Mouse (Mus musculus): ENCODE results near the gene Chrm3. TPM values are rescaled to one million over a fixed set of nuclear protein-coding genes. Genes with fewer than 3 reads are reported as not detected.
A peak's percentile ranks its signal among the peaks of the same experiment; 100 is the strongest.

Gene Chrm3
- polyA plus RNA-seq, 2 experiments from 2014 or later = 0.11 to 0.20 TPM

GRCm38 (mm10) chr13:10235391-10236169 is 125.1 kb downstream of the Chrm3 start:
- no peak for ATAC-seq

GRCm38 (mm10) chr13:10220403-10220802 is 140.2 kb downstream of the Chrm3 start:
- ATAC-seq = no peak

DNA sequence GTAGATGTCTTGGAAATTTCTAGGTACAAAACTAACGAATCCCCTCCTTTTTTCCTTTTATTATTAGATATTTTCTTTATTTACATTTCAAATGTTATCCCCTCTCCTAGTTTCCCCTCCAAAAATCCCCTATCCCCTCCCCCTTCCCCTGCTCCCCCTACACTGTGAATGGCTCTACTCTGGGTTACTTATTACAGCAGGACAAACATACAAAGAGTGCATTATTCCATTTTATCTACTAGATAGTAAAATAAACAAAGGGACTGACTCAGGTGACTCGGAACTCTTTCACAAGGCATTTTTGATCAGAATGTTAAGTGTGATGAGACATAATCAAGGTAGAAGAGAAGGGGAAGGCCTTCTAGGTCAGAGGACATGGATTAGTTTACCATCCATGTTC is 148.5 kb downstream of the Chrm3 start:
- ATAC-seq = no peak

DNA sequence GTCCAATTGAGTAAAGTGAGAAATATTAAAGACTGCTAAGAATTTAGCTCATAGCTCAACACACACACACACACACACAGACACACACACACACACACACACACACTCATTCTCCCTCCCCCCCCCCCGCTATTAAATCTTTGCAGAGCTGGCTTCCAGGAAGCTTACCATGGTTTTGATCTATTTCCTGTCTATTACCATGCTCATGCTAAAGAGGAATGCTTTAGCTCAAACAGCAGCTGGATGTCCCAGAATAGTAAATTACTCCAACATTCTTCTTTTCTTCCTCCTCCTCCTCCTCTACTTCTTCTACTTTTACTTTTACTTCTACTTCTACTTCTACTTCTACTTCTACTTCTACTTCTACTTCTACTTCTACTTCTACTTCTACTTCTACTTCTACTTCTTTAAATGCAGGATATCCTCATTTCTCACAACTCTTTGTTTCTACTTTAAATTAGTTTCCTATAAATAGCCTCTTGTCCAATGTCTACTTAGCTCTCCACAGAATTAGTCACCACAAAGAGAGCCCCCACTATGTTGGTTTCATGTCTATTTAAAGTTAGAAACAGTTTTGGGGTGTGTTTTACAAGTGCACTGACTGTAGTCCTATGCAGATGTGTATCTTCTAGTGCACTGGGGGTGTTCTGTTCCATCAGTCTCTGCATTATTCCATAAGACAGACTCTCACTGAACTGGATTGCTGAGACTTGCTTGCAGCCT is 150.0 kb downstream of the Chrm3 start:
- peak; percentile 69 for ATAC-seq

GRCm38 (mm10) chr13:10199206-10199956 is 161.3 kb downstream of the Chrm3 start:
- ATAC-seq = no peak

DNA sequence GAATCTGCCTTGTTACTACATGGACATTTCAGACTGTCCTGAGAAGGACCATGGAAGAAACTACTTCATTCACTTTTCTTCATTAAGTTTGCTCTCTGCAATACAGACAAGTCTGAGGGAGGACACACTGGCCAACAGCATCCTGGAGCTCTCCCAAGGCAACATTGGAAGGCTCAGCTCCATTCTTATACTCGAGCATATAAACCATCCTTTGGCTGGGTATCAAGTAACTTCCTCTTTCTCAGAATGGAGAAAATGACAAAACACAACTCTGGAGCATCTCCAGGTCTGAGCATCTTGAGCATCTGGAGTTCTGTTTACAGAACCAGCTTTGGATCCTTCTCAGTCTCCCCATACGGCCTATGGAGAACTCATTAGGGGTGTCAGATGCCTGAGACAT is 170.8 kb downstream of the Chrm3 start:
- no peak for ATAC-seq

DNA sequence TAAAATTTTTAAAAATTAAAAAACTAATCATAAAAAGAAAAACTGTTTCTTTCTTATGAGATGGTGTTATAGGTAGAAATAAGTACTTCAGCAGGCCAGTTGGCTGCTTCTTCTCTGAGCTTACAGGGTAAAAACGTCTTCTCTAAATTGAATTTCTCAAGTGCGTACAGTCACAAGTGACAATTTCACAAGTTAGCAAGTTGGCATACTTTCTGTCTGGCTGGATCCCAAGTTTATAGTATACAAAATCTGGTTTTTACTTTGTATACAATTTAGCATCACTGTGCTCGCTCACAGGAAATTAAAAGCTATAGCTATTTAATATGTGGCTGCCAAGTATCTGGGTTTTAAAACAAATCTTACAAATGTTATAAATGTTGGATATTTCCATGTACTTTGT is 172.7 kb downstream of the Chrm3 start:
- no peak for ATAC-seq

- no peak for ATAC-seq
These were observed 176.8 kb downstream of the Chrm3 start for GRCm38 (mm10) chr13:10183837-10184236.

DNA sequence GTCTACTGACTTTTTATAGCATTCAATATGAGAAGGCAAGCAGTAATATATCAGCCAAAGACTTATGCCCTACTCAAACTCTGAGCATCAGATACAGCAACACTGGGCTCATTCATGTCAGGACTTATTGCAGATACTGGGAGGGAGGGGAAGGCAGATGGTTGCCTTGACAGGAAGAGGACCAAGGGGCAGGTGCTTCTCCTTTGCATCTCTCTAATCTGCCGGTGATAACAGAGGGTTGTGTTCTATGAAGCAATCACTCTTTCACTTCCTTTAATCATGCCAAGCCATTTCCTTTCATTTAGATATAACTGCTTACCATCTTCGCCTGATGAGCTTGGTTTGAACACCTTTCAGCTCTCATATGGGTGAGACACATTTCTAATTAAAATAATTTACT is 177.9 kb downstream of the Chrm3 start:
- ATAC-seq = no peak

DNA sequence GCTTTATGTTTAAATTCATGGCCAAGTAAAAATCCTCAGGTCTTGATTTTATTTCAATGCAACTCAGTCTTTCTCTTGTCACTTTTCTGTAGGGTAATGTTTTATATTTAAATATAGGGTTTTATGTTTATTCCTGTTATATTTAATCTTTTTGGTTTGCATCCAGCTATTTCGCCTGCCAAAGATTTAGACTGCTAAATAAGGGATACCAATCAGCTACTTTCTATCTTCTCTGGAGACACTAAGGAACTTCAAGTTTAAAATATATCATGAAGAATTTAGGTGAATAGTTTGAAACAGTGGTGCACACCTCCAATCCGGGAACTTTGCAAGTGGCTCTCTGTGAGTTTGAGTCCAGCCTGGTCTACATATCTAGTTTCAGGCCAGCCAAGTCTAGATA is 190.1 kb downstream of the Chrm3 start:
- ATAC-seq = no peak

DNA sequence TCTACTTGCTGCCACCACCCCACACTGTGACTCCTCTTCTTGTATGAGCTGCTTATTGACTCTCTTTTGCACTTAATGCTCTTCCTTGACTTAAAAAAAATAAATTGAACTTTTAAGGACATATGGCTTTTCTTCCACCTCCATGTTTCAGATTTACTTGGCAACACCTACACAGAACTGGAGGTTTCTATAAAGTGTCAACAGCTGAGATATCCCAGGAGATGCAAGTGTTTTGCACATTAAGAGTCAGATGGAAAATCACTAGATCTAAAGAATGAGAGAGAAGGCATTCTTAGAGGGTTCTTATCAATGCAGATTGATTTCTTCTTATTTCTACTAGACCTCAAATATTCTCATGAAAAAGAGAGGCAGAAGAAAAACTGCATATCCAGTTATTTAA is 197.3 kb downstream of the Chrm3 start:
- no peak for ATAC-seq

DNA sequence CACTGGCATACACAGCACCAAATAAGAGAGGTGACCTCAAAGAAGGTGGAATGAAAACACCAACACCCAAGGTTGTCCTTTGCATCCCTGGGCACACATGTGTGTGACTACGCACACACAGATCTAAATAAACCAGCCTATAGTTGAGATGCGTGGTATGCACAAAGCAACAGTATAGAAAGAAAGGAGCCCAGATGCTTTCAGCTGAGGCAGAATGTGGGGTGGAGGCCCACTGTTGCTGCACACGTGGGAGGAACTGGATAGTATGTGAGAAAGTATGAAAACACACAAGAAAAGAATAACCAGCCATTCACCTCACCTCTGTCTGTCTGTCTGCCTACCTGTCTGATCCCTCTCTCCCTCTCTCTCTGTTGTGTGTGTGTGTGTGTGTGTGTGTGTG is 203.2 kb downstream of the Chrm3 start:
- ATAC-seq = no peak

- no peak for ATAC-seq
These were observed 220.1 kb downstream of the Chrm3 start for GRCm38 (mm10) chr13:10140573-10140972.

DNA sequence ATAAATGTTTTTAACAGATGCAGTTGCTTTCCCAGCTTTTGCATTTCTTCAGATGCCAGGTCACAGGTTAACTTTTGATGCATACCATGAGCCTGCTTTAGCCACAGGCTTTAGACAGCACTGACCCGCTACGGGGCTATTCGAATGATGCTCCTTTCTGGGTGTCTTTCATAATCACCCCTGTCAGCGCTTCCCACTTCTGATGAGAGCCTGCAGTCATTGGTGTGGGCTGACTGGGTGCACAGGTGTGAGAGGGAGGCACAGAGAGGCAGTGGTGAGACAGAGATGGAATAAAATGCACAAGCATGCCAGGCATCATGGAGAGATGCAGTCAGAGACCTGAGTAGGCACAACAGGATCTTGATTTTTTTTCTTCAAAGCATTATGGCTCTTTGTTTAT is 221.8 kb downstream of the Chrm3 start:
- no peak for ATAC-seq

DNA sequence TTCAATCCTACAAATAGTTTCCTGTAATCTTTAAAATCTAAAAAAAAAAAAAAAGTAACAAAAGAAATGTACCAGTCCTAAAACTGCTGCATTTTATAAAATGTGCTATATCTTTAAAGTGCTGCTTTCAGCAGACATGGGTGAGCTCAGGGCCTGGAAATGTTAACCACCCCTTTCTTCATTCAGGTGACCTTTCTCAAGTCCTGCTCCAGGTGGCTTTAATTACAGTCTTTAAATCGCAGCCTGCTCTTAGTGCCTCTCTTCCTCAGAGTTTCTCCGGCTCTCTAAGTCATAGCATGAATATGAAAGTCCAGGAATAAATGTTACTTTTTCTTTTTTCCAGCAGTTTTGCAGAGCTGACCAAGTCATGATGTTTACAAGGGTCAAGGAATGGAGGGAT is 229.6 kb downstream of the Chrm3 start:
- no peak for ATAC-seq

DNA sequence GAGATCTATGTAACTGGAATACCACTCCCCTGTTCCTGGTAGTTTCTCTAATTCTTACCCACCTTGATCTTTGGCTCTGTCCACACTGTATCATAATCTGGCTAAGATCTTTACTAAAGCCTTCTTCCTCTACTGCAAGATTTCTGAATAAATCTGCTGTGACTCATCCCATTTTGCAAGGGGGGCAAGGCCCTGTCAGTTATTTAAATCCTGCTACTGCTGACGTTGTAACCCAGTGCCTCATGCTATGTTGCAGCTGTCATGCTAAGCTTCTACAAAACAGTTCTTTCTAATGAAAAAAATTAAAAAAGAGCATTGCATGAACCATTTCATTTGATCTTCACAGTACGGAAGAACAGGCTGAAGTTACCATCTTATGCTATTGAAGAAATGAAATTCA is 248.4 kb downstream of the Chrm3 start:
- no peak for ATAC-seq

- ATAC-seq = no peak
These were observed 251.1 kb downstream of the Chrm3 start for GRCm38 (mm10) chr13:10109542-10109941.

DNA sequence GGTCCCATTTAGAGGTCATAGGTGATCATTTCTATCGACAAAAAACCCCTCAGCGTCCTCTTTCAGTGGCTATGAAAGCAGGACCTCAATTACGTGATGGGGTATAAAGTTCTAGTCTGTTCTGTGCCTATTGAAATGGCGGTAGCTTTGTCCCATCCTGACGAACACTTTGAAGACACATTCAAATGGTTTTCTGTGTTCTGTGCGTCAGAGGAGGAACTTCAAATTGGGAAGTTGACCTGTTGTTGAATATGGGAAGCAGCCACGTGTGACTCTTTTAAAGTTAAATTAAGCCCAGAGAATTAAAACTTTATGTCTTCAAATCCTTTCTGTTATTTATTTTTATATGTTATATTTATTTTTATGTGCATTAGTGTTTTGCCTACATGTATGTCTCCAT is 253.3 kb downstream of the Chrm3 start:
- ATAC-seq = no peak

GRCm38 (mm10) chr13:10090778-10091177 is 269.9 kb downstream of the Chrm3 start:
- no peak for ATAC-seq

DNA sequence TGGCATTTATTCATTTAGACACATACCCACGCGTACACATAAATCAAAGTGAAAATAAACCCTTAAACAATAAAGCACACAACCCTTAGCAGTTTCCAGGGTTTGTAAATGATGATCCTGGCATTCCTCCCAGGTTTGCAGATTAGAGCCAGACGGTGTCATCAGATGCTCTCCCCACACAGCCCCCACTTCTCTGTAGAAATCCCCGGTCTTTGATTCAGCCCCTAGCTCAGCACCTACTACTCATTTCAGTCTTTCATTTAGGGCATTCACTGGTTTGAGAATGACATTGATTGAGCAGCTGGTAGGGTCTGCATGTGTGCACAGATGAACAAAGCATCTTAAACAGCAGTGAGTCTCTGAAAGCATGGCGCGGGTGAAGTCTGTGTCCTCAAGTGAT is 274.3 kb downstream of the Chrm3 start:
- no peak for ATAC-seq

DNA sequence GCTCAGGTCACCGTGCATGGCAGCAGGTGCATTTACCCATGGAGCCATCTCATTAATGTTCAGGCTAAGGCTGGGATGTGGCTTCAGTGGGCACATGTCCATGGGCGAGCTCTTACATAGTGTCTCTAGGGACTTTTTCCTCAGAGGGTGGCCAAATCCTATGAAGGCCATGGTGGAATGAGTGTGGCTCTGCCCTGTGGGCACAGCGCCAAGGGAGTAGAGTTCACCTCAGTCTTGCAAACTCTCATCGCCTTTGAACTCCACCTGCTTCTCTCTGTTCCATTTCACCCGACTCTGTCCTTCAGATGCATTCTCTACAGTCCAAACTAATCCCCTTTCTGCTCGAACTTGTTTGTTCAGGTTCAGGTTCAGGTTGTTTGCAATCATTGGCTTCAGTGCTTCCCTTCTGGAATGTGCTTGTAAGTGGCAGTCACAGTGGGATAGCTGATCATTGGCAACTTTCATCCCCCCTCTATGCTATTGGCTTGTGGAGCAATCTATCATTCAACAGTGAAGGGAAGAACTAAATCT is 278.7 kb downstream of the Chrm3 start:
- no peak for ATAC-seq

GRCm38 (mm10) chr13:10071165-10071564 is 289.5 kb downstream of the Chrm3 start:
- peak; percentile 87 for ATAC-seq

DNA sequence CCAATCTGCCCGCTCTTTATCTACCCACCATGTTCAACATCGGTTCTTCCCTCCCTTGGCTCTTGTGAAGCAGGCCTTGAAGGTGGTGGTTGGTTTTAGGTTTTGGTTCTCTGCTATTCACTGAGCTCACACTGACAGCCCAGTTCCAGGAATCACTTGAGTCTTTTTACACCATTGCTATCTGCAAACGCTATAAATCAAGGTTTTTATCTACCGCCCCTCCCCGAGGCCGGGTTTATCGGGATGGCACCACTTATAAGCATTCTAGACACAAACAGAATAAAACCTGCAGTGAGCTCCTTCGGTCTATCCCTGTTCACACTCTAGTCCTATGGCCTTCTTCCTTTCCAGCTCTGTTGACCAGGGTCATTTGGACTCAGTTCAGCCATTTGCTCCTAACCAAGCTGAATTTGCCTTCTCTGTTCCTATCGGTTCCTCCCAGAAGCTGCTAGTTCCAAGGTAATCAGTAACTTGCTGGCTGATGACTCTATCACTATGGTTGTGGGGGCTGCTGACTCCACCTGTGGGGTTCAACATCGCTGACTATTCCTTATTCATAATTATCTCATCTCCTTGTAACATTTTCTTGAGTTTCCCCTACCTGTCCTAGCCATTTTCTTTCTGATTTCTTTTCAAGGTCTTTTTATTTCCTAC is 291.6 kb downstream of the Chrm3 start:
- ATAC-seq = no peak

Data from activated CD4-positive, CD25-positive, alpha-beta regulatory T cell, adult 4 months (primary cell).